Mouse (Mus musculus): ENCODE data around the gene Gm4836.
"Not testable (repeated sequence)": the region's sequence is repeated elsewhere in the genome, so short reads cannot be mapped to it uniquely, and the experiment has no call there.

Gene Gm4836

GRCm38 (mm10) chrX:28293532-28293931 lies at the start of gene Gm4836:
Gene Gm4836, minus strand, starts transcription at chrX:28293632.
- not testable (repeated sequence) for DNase-seq (ENCODE audit: low read depth, low spot score)
